Mouse (Mus musculus) brain, embryonic 14.5 days (tissue): ENCODE measurements around the gene Zfp422.

Source experiments
- CTCF ChIP-seq: fragments of 200-500 bp; IDR thresholded peaks from 2 replicates; pipeline ENCODE4 v1.5.1; 2012; ENCODE audit warnings: inconsistent platforms, mild to moderate bottlenecking, moderate library complexity, borderline replicate concordance; ENCODE audit not compliant: insufficient read depth, insufficient read length; ENCODE audit errors: extremely low read depth
- POLR2A ChIP-seq: fragments of 200-500 bp; IDR thresholded peaks from 2 replicates; pipeline ENCODE4 v1.6.1; 2012; ENCODE audit warnings: mild to moderate bottlenecking, inconsistent platforms, borderline replicate concordance; ENCODE audit not compliant: poor library complexity, insufficient read depth, insufficient read length, severe bottlenecking; ENCODE audit errors: extremely low read depth

DNA sequence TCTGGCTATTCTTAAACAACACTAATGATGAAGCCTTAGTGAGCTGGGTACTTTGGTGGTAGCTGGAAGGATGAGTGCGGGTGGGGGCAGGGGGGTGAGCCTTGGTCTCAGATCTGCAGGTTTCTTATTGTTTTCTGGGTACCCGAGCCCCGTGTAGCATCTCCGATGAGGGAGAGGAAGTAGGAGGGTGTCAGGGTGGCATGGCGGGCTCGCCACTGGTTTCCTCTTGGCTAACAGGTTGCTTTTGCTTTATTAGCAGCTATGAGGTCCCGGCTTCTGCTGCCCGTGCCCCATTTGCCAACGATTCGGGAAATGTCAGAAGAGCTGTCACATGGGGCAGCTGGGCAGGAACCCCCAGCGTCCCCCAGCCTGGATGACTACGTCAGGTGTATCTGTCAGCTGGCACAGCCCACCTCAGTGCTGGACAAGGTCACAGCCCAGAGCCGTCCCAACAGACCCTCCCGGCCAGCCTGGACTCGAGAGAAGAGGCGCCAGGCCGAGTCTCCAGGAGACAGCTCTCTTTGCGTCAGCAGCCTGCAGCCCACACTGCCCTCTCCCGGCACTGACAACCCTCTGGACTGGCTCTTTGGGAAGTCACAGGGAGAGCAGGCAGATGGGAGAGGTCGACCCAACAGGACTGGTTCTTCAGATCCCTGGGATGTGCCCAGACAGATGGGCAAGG, 22.8 kb upstream of the Zfp422 start:
- no peak for TF ChIP-seq POLR2A
- 0 out of 2 replicates have a peak, but pooled peaks have one; percentile 1 for TF ChIP-seq CTCF
